Mouse (Mus musculus): ENCODE data around the gene Fam83f. TPM values are rescaled to one million over a fixed set of nuclear protein-coding genes. Genes with fewer than 3 reads are reported as not detected.

The Fam83f gene
- polyA plus RNA-seq, 1 experiment from 2014 or later = 0.12 TPM

DNA sequence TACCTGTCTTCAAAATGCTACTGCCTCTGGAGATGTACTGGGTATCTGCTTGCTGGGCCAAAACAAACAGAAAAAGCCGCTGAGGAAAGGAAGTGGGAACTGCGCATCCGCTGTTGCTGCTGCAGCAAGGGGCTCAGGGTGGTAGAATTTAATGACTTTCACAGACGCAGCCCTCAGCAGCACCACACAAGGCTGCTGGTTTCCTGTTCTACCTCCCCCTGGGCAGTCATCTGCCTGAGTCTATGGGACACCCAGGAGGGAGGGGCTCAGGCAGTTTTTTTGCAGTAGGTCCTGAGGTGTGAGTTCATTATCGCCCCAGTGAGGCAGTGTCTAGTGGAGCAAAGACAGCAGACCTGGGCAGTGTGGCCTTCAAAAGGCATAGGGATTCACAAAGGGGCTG is 25.9 kb downstream of the Fam83f start:
- H3K27me3 ChIP-seq = peaks cover 11% of the 10 kb centered on the region; the same call in 1 of the 2 replicates
- no peak for ATAC-seq (ENCODE audit: low FRiP score)
- peak overlapping the region; percentile 39; the same call in 1 of the 2 replicates for H3K9ac ChIP-seq
- no peak overlapping the region for H3K4me3 ChIP-seq
- H3K4me1 ChIP-seq (replicated peaks) = peaks cover 30% of the 10 kb centered on the region
- WGBS = 59% methylated on average over 5 of the region's 5 CpGs
- no peaks in the 10 kb centered on the region for H3K36me3 ChIP-seq
- H3K4me2 ChIP-seq = no peak overlapping the region
- no peak overlapping the region for H3K27ac ChIP-seq
- no peaks in the 10 kb centered on the region for H3K9me3 ChIP-seq

DNA sequence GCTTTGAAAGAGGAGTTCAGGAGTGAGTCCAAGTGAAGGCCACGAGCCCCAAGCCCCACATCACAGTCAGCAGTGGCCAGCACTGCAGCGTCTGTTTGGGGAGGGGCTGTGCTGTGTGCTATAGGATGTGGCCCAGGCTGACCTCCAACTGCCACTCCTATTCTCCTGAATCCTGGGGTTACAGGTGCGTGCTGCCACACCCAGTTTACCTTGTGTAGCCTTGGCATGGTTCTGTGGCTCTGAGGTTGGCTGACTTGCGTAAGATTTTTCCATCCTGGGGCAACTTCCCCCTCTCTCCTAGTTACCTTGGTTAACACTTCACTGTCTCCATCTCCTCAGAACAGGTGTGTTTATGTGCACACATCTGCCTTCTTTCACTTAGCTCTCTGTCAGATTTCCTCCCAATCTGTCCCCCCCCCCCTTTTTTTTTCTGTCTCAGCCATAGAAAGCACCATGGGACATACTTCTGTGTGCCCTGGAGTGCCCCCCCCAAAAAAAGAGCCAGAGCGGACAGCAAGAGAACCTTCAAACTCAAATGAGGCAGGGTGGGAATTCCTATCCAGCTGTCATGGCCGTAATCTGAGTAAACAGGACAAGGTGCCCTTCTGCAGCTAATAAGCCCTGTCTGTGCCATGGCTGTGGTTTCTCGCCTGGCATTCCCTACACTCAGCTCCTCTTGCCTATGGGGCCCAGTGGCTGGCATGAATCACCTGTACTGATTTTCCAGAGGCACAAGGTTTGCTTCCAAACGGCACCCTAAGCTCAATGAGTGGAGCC is 30.0 kb downstream of the Fam83f start:
- WGBS = 76% methylated on average over 8 of the region's 8 CpGs
- Histone ChIP-seq H3K4me2 (no peak overlapping the region), H3K27ac (no peak overlapping the region), H3K4me1 (replicated peaks) (peaks cover 21% of the 10 kb centered on the region), H3K4me3 (no peak overlapping the region), H3K9me3 (no peaks in the 10 kb centered on the region), H3K36me3 (no peaks in the 10 kb centered on the region), H3K27me3 (peaks cover 11% of the 10 kb centered on the region; the same call in 1 of the 2 replicates), H3K9ac (peak overlapping the region; percentile 49; the same call in 1 of the 2 replicates)
- no peak for ATAC-seq (ENCODE audit: low FRiP score)

DNA sequence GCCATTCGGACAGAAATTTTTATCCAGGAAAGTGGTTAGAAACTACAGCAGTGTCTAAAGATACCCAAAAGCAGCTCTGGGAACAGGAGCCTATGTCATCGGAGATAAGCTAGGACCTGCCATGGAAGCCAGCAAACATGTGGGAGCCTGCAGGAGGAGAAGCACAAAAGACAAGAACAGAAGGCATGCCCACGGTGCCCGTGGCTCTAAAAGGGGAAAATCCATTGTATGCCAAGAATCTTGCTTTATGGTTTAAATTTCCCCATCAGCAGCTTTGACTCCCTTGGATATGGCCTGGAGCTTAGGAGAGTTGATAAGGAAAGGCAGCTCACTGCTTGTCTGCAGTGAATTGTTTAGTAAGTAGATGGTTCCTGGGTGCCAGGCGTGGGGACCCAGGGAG is 31.3 kb downstream of the Fam83f start:
- Histone ChIP-seq H3K9me3 (no peaks in the 10 kb centered on the region), H3K4me2 (no peak overlapping the region), H3K9ac (no peak overlapping the region), H3K27ac (no peak overlapping the region), H3K27me3 (peaks cover 11% of the 10 kb centered on the region; the same call in 1 of the 2 replicates), H3K36me3 (no peaks in the 10 kb centered on the region), H3K4me1 (replicated peaks) (peaks cover 26% of the 10 kb centered on the region), H3K4me3 (no peak overlapping the region)
- no peak for ATAC-seq (ENCODE audit: low FRiP score)
- 85% methylated on average over 5 of the region's 5 CpGs for WGBS

DNA sequence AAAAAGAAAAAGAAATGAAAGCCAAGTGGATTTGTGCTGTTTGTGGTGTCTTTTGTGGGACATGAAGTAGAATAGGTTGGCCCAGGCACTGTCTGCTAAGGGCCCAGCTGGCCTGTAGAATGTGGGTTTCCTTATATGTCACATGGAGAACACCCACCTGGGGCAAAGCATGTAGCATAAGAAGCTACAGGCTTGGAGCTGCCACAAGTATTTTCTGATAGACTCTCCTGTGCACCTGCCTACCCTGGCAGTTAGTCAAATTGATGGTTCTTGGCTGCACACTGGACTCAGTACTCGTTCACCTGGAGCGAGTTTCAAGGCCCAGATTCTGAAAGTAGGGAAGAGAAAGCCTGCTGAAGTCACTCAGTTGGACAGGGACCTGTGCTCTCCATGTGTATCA is 31.8 kb downstream of the Fam83f start:
- 72% methylated on average over 2 of the region's 2 CpGs for WGBS
- no peak for ATAC-seq (ENCODE audit: low FRiP score)
- no peaks in the 10 kb centered on the region for H3K9me3 ChIP-seq
- H3K9ac ChIP-seq = no peak overlapping the region
- no peak overlapping the region for H3K4me2 ChIP-seq
- H3K27me3 ChIP-seq = peaks cover 11% of the 10 kb centered on the region; the same call in 1 of the 2 replicates
- H3K36me3 ChIP-seq = no peaks in the 10 kb centered on the region
- no peak overlapping the region for H3K4me3 ChIP-seq
- H3K4me1 ChIP-seq (replicated peaks) = peaks cover 23% of the 10 kb centered on the region
- no peak overlapping the region for H3K27ac ChIP-seq

DNA sequence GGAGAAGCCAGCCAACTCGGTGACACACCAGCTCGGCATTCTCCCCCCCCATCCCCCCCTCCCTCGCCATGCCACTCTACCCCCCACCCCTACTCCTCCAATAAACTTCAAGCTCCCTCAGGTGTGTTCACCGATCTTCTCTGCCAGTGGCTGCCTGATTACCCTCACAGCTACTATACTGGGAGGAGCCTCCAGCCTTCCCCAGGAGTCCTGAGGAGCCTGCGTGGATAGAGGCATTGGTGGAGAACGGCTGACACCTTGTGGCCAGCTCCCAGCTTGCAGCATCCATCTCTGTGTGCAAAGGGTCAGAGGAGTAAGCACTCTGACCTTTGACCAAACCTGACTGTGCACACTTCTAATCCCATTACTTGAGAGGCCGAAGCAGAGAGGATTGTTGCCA is 32.6 kb downstream of the Fam83f start:
- WGBS = 10% methylated on average over 7 of the region's 7 CpGs
- 0 out of 2 replicates have a peak overlapping the region, but pooled peaks have one; percentile 21 for H3K4me2 ChIP-seq
- no peaks in the 10 kb centered on the region for H3K36me3 ChIP-seq
- peaks cover 6% of the 10 kb centered on the region; the same call in 1 of the 2 replicates for H3K27me3 ChIP-seq
- H3K4me1 ChIP-seq (replicated peaks) = peaks cover 23% of the 10 kb centered on the region
- H3K9ac ChIP-seq = no peak overlapping the region
- peak; percentile 80 for ATAC-seq (ENCODE audit: low FRiP score)
- no peaks in the 10 kb centered on the region for H3K9me3 ChIP-seq
- H3K27ac ChIP-seq = no peak overlapping the region
- H3K4me3 ChIP-seq = no peak overlapping the region

DNA sequence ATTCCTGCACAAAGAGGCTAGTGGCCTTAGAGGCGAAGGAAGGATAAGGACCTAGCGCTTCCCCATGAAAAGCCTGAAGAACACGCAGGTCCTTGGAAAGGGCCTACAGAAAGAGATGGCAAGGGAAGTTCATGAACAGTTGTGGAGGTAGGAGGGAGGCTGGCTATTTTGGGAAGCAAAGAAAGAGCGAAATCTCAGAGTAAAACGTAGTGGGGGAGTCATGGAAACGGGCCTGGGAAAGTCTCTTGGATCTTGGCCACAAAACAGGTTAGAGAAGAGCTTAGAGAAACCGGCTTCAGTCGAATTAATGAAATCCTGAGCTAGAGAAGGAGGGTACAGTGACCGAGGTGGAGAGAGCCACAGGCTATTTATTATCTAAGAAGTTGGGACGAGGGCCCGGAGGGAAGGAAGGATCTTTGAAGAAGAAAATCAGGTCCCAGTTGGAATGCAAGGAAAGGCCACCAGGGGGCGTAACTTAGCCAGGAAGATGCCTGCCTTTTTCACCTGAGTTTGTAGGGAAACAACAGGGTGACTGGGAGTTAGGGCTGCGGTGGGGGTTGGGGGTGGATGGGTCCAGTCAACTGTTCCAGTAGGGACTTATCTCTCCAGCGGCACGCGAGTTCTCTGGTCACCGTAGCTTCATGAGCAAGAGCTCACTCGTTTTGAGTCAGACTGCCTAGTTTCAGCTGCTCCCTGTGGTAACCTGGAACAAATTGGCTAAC is 34.3 kb downstream of the Fam83f start:
- Histone ChIP-seq H3K9me3 (no peaks in the 10 kb centered on the region), H3K9ac (0 out of 2 replicates have a peak overlapping the region, but pooled peaks have one; percentile 39), H3K36me3 (no peaks in the 10 kb centered on the region), H3K4me2 (peak overlapping the region; percentile 53), H3K27ac (peak overlapping the region; percentile 73), H3K4me1 (replicated peaks) (peaks cover 28% of the 10 kb centered on the region), H3K4me3 (peak overlapping the region; percentile 30), H3K27me3 (0 out of 2 replicates have a peak, but pooled peaks cover 6% of the 10 kb centered on the region)
- no peak for ATAC-seq (ENCODE audit: low FRiP score)
- WGBS = 28% methylated on average over 18 of the region's 18 CpGs

DNA sequence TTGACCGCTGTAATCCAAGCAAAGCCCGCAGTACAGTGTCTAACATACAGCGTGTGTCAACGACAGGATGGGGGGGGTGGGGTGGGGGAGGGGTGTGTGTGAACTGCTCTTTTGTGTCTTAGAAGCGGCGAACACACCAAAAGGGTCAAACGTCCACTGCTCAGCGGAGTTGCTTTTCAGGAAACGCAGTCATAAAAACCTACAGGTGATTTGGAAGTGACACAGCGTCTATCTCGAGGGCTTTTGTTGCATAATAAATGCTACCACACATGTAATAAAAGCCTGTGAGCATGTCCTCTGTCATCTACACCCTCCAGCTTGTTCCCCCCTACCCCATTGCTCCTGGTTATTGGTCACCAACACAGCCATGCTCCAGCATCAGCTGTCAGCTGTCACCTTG is 34.9 kb downstream of the Fam83f start:
- Histone ChIP-seq H3K9ac (peak overlapping the region; percentile 39; the same call in 1 of the 2 replicates), H3K4me3 (peak overlapping the region; percentile 30), H3K27me3 (0 out of 2 replicates have a peak, but pooled peaks cover 6% of the 10 kb centered on the region), H3K4me2 (peak overlapping the region; percentile 53), H3K9me3 (no peaks in the 10 kb centered on the region), H3K4me1 (replicated peaks) (peaks cover 28% of the 10 kb centered on the region), H3K27ac (peak overlapping the region; percentile 73), H3K36me3 (no peaks in the 10 kb centered on the region)
- ATAC-seq (ENCODE audit: low FRiP score) = no peak
- WGBS = 26% methylated on average over 11 of the region's 11 CpGs

DNA sequence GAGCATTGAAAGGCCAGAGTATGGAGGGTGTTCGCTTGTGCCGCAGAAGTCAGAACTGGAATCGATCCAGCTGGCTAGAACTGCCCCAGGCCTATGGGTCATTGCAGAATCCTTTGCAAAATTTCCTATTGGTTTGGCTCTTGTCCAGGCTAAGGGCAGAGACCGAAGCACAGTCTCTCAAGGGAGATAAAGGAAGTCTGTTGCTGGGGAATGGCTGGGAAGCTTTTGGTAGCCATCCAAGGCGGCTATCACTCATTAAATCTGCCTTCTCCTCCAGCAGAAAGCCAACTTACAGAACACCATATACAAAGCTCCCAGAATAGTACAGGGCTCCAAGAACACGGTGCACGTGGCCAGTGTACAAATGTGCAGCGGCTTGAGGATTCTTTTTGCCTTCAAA is 35.4 kb downstream of the Fam83f start:
- H3K9ac ChIP-seq = no peak overlapping the region

DNA sequence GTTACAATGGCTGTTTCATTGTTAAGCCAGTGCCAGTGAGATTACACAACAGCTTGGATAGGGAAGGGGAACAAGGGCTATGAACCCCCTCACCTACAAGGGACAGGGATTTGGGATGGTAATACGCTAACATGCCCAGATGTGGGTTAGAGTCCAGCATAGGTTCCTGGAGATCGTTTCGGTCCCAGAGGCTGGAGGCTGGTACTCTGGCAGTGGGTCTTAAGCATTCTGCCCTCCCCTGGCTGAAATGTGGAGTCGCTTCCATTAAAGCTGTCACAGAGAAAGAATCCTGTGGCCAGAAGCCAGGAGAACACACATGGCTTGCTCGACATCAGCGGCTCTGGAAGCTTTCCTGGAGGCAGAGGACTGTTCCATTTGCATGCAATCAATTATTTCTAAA is 37.9 kb downstream of the Fam83f start:
- 0 out of 2 replicates have a peak overlapping the region, but pooled peaks have one; percentile 13 for H3K9ac ChIP-seq

More for the DNA sequence above, 35.4 kb downstream of the Fam83f start:
- ATAC-seq (ENCODE audit: low FRiP score) = no peak
- 53% methylated on average over 8 of the region's 8 CpGs for WGBS
- 0 out of 2 replicates have a peak, but pooled peaks cover 4% of the 10 kb centered on the region for H3K27me3 ChIP-seq
- H3K4me2 ChIP-seq = peak overlapping the region; percentile 53; the same call in 1 of the 2 replicates
- H3K36me3 ChIP-seq = no peaks in the 10 kb centered on the region
- peaks cover 29% of the 10 kb centered on the region for H3K4me1 ChIP-seq (replicated peaks)
- H3K27ac ChIP-seq = peak overlapping the region; percentile 76
- no peaks in the 10 kb centered on the region for H3K9me3 ChIP-seq
- H3K4me3 ChIP-seq = no peak overlapping the region

DNA sequence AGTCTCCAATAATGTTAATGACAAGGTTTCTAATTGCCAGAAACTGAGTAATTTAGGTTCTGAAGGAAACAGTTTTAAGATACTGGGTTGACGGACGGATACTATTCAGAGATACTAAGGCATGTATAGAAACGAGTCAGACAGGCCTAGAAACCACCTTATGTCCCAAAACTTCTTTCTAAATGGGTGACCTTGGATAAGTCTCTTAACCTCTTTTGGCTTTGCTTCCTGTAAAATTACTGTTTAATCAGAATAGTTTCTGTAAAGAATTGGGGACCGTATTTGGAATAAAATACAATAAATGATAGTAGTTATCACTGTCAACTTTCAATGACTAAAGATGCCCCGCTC is 38.6 kb downstream of the Fam83f start:
- H3K9me3 ChIP-seq = no peaks in the 10 kb centered on the region
- H3K27me3 ChIP-seq = no peaks in the 10 kb centered on the region
- H3K27ac ChIP-seq = peak overlapping the region; percentile 96
- 16% methylated on average over 5 of the region's 5 CpGs for WGBS
- no peak for ATAC-seq (ENCODE audit: low FRiP score)
- H3K4me3 ChIP-seq = peak overlapping the region; percentile 94
- peaks cover 36% of the 10 kb centered on the region for H3K4me1 ChIP-seq (replicated peaks)
- no peak overlapping the region for H3K9ac ChIP-seq
- no peaks in the 10 kb centered on the region for H3K36me3 ChIP-seq
- peak overlapping the region; percentile 50 for H3K4me2 ChIP-seq

More for the DNA sequence above, 37.9 kb downstream of the Fam83f start:
- no peak overlapping the region for H3K4me3 ChIP-seq
- peak overlapping the region; percentile 50; the same call in 1 of the 2 replicates for H3K4me2 ChIP-seq
- no peak for ATAC-seq (ENCODE audit: low FRiP score)
- H3K9me3 ChIP-seq = no peaks in the 10 kb centered on the region
- peaks cover 36% of the 10 kb centered on the region for H3K4me1 ChIP-seq (replicated peaks)
- H3K36me3 ChIP-seq = no peaks in the 10 kb centered on the region
- WGBS = 47% methylated on average over 6 of the region's 6 CpGs
- H3K27me3 ChIP-seq = no peaks in the 10 kb centered on the region
- peak overlapping the region; percentile 40; the same call in 1 of the 2 replicates for H3K27ac ChIP-seq

DNA sequence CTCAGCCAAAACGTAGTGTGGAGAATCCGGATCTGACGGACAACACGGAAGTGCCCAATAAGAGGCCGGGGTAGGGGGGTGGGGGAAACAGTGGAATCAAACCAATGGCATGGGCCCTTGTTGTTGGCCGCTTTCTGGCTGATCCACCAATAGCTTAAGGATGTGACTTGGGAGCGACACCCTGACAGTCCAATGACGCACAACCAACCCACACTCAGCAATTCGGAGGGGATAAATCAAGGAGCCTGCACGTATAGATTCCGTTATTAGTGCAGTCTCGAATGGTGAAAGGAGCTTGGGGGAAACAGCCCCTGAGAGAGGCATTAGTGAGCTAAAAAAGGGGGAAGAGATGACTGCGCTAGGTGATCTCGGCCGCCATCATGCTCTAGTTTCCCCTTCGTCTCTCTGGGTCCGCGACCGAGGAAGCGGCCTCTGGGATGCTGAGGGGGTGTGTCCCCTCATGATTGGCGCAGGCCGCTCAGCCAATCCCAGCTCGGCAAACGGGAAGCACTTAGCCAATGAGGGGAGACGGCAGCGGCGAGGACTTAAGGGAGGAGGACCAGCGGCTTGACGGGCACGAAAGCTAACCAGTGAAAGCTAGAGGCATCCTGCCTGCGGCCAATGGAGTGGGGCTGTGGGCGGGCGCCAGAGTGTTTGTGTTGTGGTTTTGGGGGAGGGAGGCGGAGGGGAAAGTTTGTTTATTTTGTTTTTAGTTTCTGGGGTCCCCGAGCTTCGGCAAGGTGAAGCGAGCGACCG is 39.1 kb downstream of the Fam83f start, which contains the start of gene Tnrc6b:
TSS of gene Tnrc6b (plus strand) at position 706 of the 756 bp plus-strand sequence.
- Histone ChIP-seq H3K4me1 (replicated peaks) (peaks cover 33% of the 10 kb centered on the region), H3K9me3 (no peaks in the 10 kb centered on the region), H3K4me2 (peak within 1 kb of the TSS; percentile 84), H3K36me3 (no peaks in the 10 kb centered on the region), H3K9ac (peak within 1 kb of the TSS; percentile 91), H3K27ac (peak within 1 kb of the TSS; percentile 96), H3K27me3 (no peaks in the 10 kb centered on the region), H3K4me3 (peak within 1 kb of the TSS; percentile 94)
- ATAC-seq (ENCODE audit: low FRiP score) = peak; percentile 97
- under 1% methylated on average over 39 of the region's 39 CpGs for WGBS

Measured in hindbrain, embryonic 13.5 days (tissue).